Mouse (Mus musculus) C2C12 (cell line): ENCODE results near the gene Mlycd.

Experiments
- CEBPB ChIP-seq: IDR thresholded peaks from one replicate; pipeline ENCODE4 v1.6.1; 2011; ENCODE audit warnings: low read depth, mild to moderate bottlenecking, control low read depth, moderate library complexity
- CTCF ChIP-seq: IDR thresholded peaks from one replicate; pipeline ENCODE4 v1.5.1; 2011; ENCODE audit not compliant: control insufficient read depth, insufficient read depth, insufficient read length
- FOSL1 ChIP-seq: IDR thresholded peaks from one replicate; pipeline ENCODE4 v1.8.0; 2011; ENCODE audit warnings: mild to moderate bottlenecking, low read length; ENCODE audit not compliant: poor library complexity, insufficient read depth, severe bottlenecking
- MAX ChIP-seq: IDR thresholded peaks from one replicate; pipeline ENCODE4 v1.6.1; 2011; ENCODE audit warnings: mild to moderate bottlenecking, control low read depth
- MYOD1 ChIP-seq: IDR thresholded peaks from one replicate; pipeline ENCODE4 v1.6.1; 2011; ENCODE audit warnings: low read depth; ENCODE audit not compliant: control insufficient read depth, insufficient read length
- MYOG ChIP-seq: IDR thresholded peaks from one replicate; pipeline ENCODE4 v1.6.1; 2011; ENCODE audit not compliant: control insufficient read depth, insufficient read length; ENCODE audit errors: extremely low read depth
- USF1 ChIP-seq: IDR thresholded peaks from one replicate; pipeline ENCODE4 v1.6.1; 2011; ENCODE audit warnings: low read depth, mild to moderate bottlenecking, control low read depth, moderate library complexity

- TF ChIP-seq CTCF (no peak), MAX (no peak), MYOD1 (no peak), USF1 (no peak), MYOG (no peak), CEBPB (no peak), FOSL1 (no peak)
These were observed 43.0 kb upstream of the Mlycd start for GRCm38 (mm10) chr8:119351647-119352046.
